Mouse (Mus musculus): ENCODE measurements around the gene 4930442H23Rik. TPM values are rescaled to one million over a fixed set of nuclear protein-coding genes. Genes with fewer than 3 reads are reported as not detected.

Gene 4930442H23Rik
- polyA plus RNA-seq, 1 experiment from 2014 or later: 0.07 TPM

DNA sequence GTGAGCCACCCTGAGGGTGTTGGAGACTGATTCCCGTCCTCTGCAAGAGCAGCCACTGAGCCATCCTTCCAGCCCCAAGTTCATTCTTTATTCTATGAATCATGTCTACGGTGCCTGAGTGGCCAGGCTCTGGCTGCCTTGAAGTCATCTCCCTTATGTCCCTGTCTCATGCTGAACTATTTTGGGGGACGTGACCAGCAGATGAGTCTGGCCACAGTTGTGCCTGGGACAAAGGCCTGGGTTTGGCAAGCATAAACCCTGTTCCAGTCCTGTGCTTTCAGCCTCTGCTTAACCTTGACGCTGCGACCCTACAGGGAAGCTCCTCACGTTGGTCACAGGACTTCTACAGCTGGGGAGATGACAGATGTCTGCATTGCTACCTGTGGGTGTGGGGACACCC lies 13.7 kb upstream of the 4930442H23Rik start:
- no peaks in the 10 kb centered on the region for H3K9me3 ChIP-seq (replicated peaks)

DNA sequence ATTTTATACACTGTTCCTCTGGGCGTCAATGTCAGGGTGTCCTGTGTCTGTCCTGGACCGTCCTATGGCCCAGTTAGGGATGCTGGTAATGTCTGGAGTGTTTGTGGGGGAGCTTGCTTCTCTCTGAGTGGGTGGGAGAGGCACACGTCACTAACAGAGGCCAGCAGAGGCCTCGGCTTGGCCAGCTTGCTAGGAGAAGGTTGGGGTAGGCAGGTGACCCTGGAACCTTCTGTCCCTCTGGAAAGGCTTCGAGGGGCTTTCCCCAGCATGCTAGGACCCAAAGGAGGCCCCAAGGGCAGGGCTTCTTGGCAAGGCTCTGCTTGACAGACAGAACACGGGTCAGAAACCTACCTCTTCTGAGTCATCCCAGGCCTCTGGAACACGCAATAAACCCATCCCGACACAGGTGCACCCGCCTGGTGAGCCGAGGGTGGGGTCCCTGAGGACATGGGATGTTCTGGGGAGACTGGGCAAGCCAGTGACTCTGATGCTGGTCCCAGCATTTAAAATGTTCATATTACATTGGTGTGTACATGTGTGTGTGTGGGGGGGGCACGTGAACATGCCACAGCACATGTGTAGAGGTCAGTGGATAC lies 12.9 kb upstream of the 4930442H23Rik start:
- H3K9me3 ChIP-seq (replicated peaks): no peaks in the 10 kb centered on the region
- 49% methylated on average over 11 of the region's 11 CpGs for WGBS (ENCODE audit: insufficient replicate concordance)

More for the DNA sequence above, 13.7 kb upstream of the 4930442H23Rik start:
- WGBS (ENCODE audit: insufficient replicate concordance): 42% methylated on average over 6 of the region's 6 CpGs
- Histone ChIP-seq H3K9ac (no peak overlapping the region), H3K4me3 (replicated peaks) (no peak overlapping the region), H3K4me2 (no peak overlapping the region), H3K27me3 (peaks cover 73% of the 10 kb centered on the region), H3K4me1 (replicated peaks) (peaks cover 24% of the 10 kb centered on the region), H3K36me3 (replicated peaks) (no peaks in the 10 kb centered on the region), H3K27ac (replicated peaks) (no peak overlapping the region)
- no peak for ATAC-seq (ENCODE audit: insufficient read depth)

GRCm38 (mm10) chr10:81195300-81195699 lies 11.7 kb upstream of the 4930442H23Rik start:
- Histone ChIP-seq H3K4me3 (replicated peaks) (no peak overlapping the region), H3K9me3 (replicated peaks) (no peaks in the 10 kb centered on the region), H3K4me2 (no peak overlapping the region)

More for the DNA sequence above, 12.9 kb upstream of the 4930442H23Rik start:
- H3K4me2 ChIP-seq: no peak overlapping the region
- no peak overlapping the region for H3K4me3 ChIP-seq (replicated peaks)
- no peak overlapping the region for H3K9ac ChIP-seq
- ATAC-seq (ENCODE audit: insufficient read depth): no peak
- peaks cover 73% of the 10 kb centered on the region for H3K27me3 ChIP-seq
- peaks cover 30% of the 10 kb centered on the region for H3K4me1 ChIP-seq (replicated peaks)
- no peaks in the 10 kb centered on the region for H3K36me3 ChIP-seq (replicated peaks)
- H3K27ac ChIP-seq (replicated peaks): no peak overlapping the region

GRCm38 (mm10) chr10:81193991-81194774 lies 10.5 kb upstream of the 4930442H23Rik start:
- no peaks in the 10 kb centered on the region for H3K9me3 ChIP-seq (replicated peaks)
- H3K27ac ChIP-seq (replicated peaks): no peak overlapping the region
- H3K9ac ChIP-seq: no peak overlapping the region
- peak overlapping the region; percentile 44 for H3K4me2 ChIP-seq
- ATAC-seq (ENCODE audit: insufficient read depth): no peak
- peak overlapping the region; percentile 10; the same call in 1 of the 2 replicates for H3K4me3 ChIP-seq (replicated peaks)
- WGBS (ENCODE audit: insufficient replicate concordance): 9% methylated on average over 37 of the region's 37 CpGs
- H3K27me3 ChIP-seq: peaks cover 62% of the 10 kb centered on the region
- H3K36me3 ChIP-seq (replicated peaks): peaks cover 16% of the 10 kb centered on the region
- peaks cover 49% of the 10 kb centered on the region for H3K4me1 ChIP-seq (replicated peaks)

More at GRCm38 (mm10) chr10:81195300-81195699, 11.7 kb upstream of the 4930442H23Rik start:
- Histone ChIP-seq H3K27me3 (peaks cover 73% of the 10 kb centered on the region), H3K36me3 (replicated peaks) (peaks cover 9% of the 10 kb centered on the region), H3K27ac (replicated peaks) (no peak overlapping the region), H3K9ac (no peak overlapping the region), H3K4me1 (replicated peaks) (peaks cover 43% of the 10 kb centered on the region)
- 47% methylated on average over 4 of the region's 4 CpGs for WGBS (ENCODE audit: insufficient replicate concordance)
- ATAC-seq (ENCODE audit: insufficient read depth): no peak

GRCm38 (mm10) chr10:81192968-81193501 lies 9.4 kb upstream of the 4930442H23Rik start:
- peak overlapping the region; percentile 69 for H3K4me3 ChIP-seq (replicated peaks)
- H3K27me3 ChIP-seq: peaks cover 55% of the 10 kb centered on the region
- peaks cover 49% of the 10 kb centered on the region for H3K4me1 ChIP-seq (replicated peaks)
- peak; percentile 9; the same call in 1 of the 2 replicates for ATAC-seq (ENCODE audit: insufficient read depth)
- peak overlapping the region; percentile 71 for H3K9ac ChIP-seq
- 4% methylated on average over 19 of the region's 19 CpGs for WGBS (ENCODE audit: insufficient replicate concordance)
- H3K4me2 ChIP-seq: peak overlapping the region; percentile 89
- peaks cover 25% of the 10 kb centered on the region for H3K36me3 ChIP-seq (replicated peaks)
- H3K27ac ChIP-seq (replicated peaks): peak overlapping the region; percentile 86
- no peaks in the 10 kb centered on the region for H3K9me3 ChIP-seq (replicated peaks)

DNA sequence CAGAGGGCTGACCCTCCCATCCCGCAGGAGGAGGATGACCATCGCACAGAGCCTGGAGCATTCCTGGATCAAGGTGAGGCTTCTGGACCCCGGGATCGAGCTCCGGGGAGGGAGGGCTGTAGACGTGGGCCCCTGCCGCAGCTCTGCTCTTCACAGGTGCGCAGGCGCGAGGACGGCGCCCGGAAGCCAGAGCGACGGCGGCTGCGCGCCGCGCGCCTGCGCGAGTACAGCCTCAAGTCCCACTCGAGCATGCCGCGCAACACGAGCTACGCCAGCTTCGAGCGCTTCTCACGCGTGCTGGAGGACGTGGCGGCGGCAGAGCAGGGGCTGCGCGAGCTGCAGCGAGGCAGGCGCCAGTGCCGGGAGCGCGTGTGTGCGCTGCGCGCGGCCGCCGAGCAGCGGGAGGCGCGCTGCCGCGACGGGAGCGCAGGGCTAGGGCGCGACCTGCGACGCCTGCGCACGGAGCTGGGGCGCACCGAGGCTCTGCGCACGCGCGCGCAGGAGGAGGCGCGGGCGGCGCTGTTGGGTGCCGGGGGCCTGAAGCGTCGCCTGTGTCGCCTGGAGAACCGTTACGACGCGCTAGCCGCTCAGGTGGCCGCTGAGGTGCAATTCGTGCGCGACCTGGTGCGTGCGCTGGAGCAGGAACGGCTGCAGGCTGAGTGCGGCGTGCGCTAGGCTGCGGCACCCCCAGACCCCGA lies 8.8 kb upstream of the 4930442H23Rik start:
- H3K9ac ChIP-seq: peak overlapping the region; percentile 71
- peak; percentile 82 for ATAC-seq (ENCODE audit: insufficient read depth)
- peak overlapping the region; percentile 86 for H3K27ac ChIP-seq (replicated peaks)
- no peaks in the 10 kb centered on the region for H3K9me3 ChIP-seq (replicated peaks)
- under 1% methylated on average over 93 of the region's 93 CpGs for WGBS (ENCODE audit: insufficient replicate concordance)
- H3K27me3 ChIP-seq: peaks cover 51% of the 10 kb centered on the region
- peak overlapping the region; percentile 89 for H3K4me2 ChIP-seq
- peak overlapping the region; percentile 69 for H3K4me3 ChIP-seq (replicated peaks)
- H3K4me1 ChIP-seq (replicated peaks): peaks cover 49% of the 10 kb centered on the region
- peaks cover 27% of the 10 kb centered on the region for H3K36me3 ChIP-seq (replicated peaks)

DNA sequence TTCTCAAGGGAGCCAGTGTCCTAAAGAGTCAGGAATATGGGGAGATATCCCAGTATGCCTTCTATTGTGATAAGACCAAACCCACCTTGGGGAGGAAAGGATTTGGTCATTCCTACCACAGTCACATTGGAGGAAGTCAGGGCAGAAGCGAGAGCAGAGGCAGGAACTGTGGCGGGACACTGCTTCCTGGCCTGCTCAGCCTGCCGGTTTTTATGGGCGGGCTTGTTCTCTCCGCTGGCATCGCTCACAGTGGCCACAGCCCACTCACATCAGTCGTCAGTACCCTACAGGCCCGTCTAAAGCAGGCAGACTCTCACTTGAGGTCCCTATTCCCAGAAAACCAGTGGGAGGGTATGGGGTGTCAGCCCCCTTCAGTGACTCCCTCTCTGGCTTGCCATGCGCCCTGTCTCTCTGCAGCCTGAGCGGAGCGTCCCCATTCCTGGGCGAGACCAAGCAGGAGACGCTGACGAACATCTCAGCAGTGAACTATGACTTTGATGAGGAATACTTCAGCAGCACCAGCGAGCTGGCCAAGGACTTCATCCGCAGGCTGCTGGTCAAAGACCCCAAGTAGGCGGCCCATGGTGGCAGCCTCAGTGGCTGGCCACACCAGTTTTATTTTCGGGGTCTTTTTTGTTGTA lies 7.8 kb upstream of the 4930442H23Rik start:
- Histone ChIP-seq H3K4me1 (replicated peaks) (peaks cover 49% of the 10 kb centered on the region), H3K4me3 (replicated peaks) (no peak overlapping the region), H3K27ac (replicated peaks) (0 out of 2 replicates have a peak overlapping the region, but pooled peaks have one; percentile 16), H3K27me3 (peaks cover 41% of the 10 kb centered on the region), H3K4me2 (peak overlapping the region; percentile 89), H3K9me3 (replicated peaks) (no peaks in the 10 kb centered on the region), H3K9ac (no peak overlapping the region), H3K36me3 (replicated peaks) (peaks cover 36% of the 10 kb centered on the region)
- WGBS (ENCODE audit: insufficient replicate concordance): 59% methylated on average over 18 of the region's 18 CpGs
- ATAC-seq (ENCODE audit: insufficient read depth): no peak

GRCm38 (mm10) chr10:81190912-81191321 lies 7.3 kb upstream of the 4930442H23Rik start:
- Histone ChIP-seq H3K9me3 (replicated peaks) (no peaks in the 10 kb centered on the region), H3K27me3 (peaks cover 36% of the 10 kb centered on the region), H3K27ac (replicated peaks) (0 out of 2 replicates have a peak overlapping the region, but pooled peaks have one; percentile 16), H3K4me3 (replicated peaks) (no peak overlapping the region), H3K9ac (no peak overlapping the region), H3K4me1 (replicated peaks) (peaks cover 49% of the 10 kb centered on the region), H3K4me2 (no peak overlapping the region), H3K36me3 (replicated peaks) (peaks cover 38% of the 10 kb centered on the region)
- ATAC-seq (ENCODE audit: insufficient read depth): no peak
- whole genome bisulfite sequencing (ENCODE audit: insufficient replicate concordance): 35% methylated on average over 6 of the region's 6 CpGs

DNA sequence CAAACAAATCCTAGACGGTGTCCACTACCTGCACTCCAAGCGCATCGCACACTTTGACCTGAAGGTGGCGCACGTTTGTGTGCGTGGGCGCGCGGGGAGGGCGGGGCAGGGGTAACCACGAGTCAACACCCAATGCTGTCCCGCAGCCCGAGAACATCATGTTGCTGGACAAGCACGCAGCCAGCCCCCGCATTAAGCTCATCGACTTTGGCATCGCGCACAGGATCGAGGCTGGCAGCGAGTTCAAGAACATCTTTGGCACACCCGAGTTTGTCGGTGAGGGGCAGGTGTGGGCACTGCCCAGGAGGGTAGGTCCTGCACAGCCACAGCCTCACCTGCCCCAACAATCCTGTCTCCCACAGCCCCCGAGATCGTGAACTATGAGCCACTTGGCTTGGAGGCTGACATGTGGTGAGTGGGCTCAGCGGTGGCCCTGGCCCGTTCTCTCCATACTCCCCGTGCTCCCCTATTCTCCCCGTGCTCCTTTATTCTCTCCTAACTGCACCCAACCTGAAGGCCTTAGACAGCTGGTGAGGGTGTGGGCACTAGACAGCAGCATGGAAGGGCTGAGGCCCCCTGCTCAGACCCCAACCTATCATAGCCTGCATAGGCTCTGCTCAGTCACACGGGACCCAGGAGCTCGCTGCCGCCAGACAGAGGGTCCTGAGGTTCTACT lies 6.7 kb upstream of the 4930442H23Rik start:
- Histone ChIP-seq H3K4me2 (no peak overlapping the region), H3K36me3 (replicated peaks) (peaks cover 43% of the 10 kb centered on the region), H3K27ac (replicated peaks) (no peak overlapping the region), H3K27me3 (peaks cover 30% of the 10 kb centered on the region), H3K4me1 (replicated peaks) (peaks cover 49% of the 10 kb centered on the region), H3K9ac (no peak overlapping the region), H3K9me3 (replicated peaks) (no peaks in the 10 kb centered on the region), H3K4me3 (replicated peaks) (no peak overlapping the region)
- WGBS (ENCODE audit: insufficient replicate concordance): 66% methylated on average over 31 of the region's 31 CpGs
- no peak for ATAC-seq (ENCODE audit: insufficient read depth)

DNA sequence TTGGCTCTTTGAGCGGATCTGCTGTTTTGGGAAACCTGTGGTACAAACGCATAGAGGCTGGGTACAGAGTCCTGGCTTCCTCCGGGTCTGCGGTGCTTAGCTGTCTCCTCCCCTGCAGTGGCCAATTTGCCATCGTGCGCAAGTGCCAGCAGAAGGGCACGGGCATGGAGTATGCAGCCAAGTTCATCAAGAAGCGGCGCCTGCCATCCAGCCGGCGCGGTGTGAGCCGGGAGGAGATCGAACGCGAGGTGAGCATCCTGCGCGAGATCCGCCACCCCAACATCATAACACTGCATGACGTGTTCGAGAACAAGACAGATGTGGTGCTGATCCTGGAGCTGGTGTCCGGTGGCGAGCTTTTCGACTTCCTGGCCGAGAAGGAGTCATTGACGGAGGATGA lies 6.2 kb upstream of the 4930442H23Rik start:
- Histone ChIP-seq H3K4me3 (replicated peaks) (no peak overlapping the region), H3K4me2 (no peak overlapping the region), H3K27ac (replicated peaks) (no peak overlapping the region), H3K9ac (no peak overlapping the region), H3K4me1 (replicated peaks) (peaks cover 49% of the 10 kb centered on the region), H3K36me3 (replicated peaks) (peaks cover 49% of the 10 kb centered on the region), H3K27me3 (peaks cover 25% of the 10 kb centered on the region), H3K9me3 (replicated peaks) (no peaks in the 10 kb centered on the region)
- ATAC-seq (ENCODE audit: insufficient read depth): no peak
- 80% methylated on average over 26 of the region's 26 CpGs for WGBS (ENCODE audit: insufficient replicate concordance)

All from liver, embryonic 15.5 days (tissue).